Mouse (Mus musculus): ENCODE data around the gene Dnaaf5.
A peak's percentile ranks its signal among the peaks of the same experiment; 100 is the strongest.

The Dnaaf5 gene

DNA sequence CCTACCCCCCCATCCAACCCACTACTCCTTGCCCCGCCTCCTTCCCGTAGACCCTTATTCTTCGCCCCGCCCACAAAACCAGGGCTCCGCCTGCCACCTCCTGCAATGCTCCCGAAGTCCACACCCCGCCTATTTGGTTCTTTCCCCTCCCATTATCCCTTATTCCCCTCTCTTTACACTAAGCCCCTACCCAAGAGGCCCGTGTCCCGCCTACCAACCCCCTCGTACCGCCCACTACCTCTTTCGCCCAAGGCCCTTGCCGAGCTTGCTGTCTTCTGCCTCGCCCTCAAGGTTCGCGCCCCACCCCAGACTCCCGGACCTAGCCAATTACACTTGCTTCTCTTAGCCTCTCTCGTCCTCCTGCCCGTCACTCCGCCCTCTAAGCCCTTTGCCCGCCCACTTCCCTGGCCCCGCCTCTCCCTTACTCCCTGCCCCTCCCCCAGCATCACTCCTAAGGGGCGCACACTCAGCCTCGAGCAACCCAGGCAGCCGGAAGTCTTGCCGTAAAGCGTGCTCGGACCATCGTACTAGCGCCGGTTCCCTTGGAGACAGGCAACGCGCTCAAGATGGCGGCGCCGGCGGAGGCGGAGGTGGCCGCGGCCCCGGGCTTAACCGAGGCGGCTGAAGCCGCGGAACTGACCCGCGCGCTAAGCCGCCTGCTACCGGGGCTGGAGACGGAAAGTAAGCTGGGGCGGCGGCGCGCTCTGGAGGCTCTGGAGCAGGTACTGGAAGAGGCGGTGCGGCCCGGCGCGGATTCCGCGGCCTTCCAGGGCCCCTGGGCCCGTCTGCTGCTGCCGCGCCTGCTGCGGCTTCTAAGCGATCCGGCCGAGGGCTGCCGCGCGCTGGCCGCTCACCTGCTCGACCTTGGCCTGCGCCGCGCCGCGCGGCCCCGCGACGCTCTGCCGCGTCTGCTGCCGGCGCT is at the start of gene Dnaaf5, which contains the start of gene Prkar1b:
Gene Dnaaf5, plus strand, starts transcription at position 543 of the 922 bp plus-strand sequence.
Gene Prkar1b, minus strand, starts transcription at position 321 of the 922 bp plus-strand sequence.
- DNase-seq (ENCODE audit: low read depth, low spot score), result peak; percentile 100

GRCm38 (mm10) chr5:139101783-139102182 is 48.2 kb upstream of the Dnaaf5 start:
- DNase-seq (ENCODE audit: low read depth, low spot score), result no peak

- peak; percentile 75 for DNase-seq (ENCODE audit: low read depth, low spot score)
These were observed 42.2 kb upstream of the Dnaaf5 start for GRCm38 (mm10) chr5:139107815-139108214.

- no peak for DNase-seq (ENCODE audit: low read depth, low spot score)
These were observed 39.7 kb upstream of the Dnaaf5 start for GRCm38 (mm10) chr5:139110140-139110855.

DNA sequence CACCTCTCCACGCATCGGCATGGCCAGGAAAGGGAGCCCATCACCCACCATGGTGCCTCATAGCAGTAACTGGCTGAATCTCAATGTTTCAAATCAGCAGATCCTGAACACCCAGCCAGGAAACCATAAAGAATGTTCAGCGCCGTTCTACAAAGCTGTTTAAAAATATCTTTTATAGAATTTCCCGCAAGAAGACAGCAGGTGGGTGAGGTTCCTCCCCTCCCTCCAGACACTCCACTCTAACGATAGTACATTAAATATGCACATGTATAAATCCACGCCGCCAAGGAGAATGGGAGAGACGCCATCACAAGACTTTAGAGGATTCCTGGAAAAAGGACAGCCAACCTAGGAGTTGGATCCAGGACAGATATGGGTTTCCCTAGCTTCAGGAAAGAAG is 38.0 kb upstream of the Dnaaf5 start:
- DNase-seq (ENCODE audit: low read depth, low spot score), result peak; percentile 70

DNA sequence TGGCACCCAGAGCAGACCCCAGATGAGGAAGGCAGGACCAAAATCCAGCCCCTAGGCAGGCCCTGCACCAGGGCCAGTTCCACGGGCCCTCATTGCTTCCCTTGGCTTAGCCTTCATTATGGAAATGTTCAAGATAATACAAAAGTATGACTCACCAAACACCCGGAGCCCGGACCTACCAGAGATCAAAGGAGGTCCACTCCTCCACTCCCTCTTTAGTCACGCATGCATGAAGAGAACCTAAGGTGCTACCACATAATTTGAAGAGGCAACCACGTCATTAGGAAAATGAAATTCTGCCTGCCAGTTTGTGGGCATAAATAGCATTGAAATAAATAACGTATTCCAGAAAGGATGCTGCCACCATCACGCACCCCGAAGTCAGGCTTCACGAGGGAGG is 37.6 kb upstream of the Dnaaf5 start:
- DNase-seq (ENCODE audit: low read depth, low spot score), result peak; percentile 52

GRCm38 (mm10) chr5:139114876-139115275 is 35.1 kb upstream of the Dnaaf5 start:
- no peak for DNase-seq (ENCODE audit: low read depth, low spot score)

DNA sequence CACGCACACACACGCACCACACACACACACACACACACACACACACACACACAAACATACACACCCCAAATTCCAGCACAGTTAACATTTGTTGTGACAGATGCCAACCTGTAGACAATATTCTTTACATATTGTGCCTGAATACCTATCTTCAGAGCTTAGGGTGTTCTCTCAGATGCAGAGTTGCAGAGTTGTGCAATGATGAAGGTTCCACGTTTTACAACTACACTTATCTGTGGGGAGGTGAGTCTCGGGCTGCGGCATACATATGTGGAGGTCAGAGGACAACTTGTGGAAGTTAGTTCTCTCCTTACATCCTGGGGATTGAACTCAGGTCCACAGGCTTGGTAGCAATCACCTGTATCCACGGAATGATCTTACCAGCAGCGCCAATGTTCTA is 34.5 kb upstream of the Dnaaf5 start:
- no peak for DNase-seq (ENCODE audit: low read depth, low spot score)

GRCm38 (mm10) chr5:139118139-139118960 is 31.7 kb upstream of the Dnaaf5 start:
- no peak for DNase-seq (ENCODE audit: low read depth, low spot score)

GRCm38 (mm10) chr5:139118961-139119276 is 31.1 kb upstream of the Dnaaf5 start:
- DNase-seq (ENCODE audit: low read depth, low spot score), result no peak

DNA sequence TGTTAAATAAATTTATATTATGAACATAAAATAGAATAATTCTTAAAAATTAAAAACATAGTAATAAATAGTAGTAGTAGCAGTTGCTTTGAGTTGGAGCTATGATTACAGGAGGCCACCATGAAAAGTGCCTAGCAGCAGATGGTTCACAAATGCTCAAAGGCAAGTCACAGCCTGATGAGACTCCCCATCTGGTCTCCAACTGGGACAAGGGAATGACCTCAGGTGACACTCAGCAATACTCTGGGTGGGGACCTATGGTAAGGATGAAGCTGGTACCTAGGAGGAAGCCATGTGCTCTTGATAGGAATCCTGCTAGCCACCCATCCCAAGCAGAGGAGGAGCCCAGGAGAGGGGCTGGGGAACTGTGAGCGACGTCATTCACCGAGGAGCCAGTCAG is 24.3 kb upstream of the Dnaaf5 start:
- DNase-seq (ENCODE audit: low read depth, low spot score), result peak; percentile 84

- DNase-seq (ENCODE audit: low read depth, low spot score), result peak; percentile 68
These were observed 21.5 kb upstream of the Dnaaf5 start for GRCm38 (mm10) chr5:139128476-139129065.

GRCm38 (mm10) chr5:139129078-139129477 is 20.9 kb upstream of the Dnaaf5 start:
- peak; percentile 77 for DNase-seq (ENCODE audit: low read depth, low spot score)

DNA sequence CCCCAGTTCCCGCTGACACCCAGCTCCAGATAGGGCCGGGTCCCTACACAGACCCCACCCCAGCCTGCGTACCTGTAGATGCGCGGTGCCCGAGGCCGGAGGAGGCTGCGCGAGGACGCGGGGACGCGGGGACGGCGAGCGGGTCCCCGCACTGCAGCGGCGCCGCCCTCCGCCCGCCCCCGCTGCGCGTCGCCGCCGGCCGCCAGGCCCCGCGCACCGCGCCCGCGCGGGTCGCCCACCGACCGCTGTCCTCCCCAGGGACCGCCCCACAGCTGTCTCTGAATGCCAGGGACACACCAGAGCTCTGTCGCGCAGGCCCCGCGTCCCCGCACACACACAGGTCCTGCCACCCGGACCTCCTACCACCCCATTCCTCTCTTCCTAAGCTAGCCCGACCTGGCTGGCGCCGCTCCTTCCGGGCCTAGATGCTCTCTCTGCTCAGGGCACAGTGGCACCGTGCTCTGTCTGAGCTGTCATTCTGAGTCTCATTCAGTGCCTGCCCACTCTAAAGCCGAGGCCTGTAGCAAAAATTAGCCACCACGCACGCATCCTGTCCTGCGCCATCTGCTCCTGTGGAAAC is 20.4 kb upstream of the Dnaaf5 start:
- peak; percentile 93 for DNase-seq (ENCODE audit: low read depth, low spot score)

GRCm38 (mm10) chr5:139130351-139130750 is 19.7 kb upstream of the Dnaaf5 start:
- DNase-seq (ENCODE audit: low read depth, low spot score), result peak; percentile 49

- DNase-seq (ENCODE audit: low read depth, low spot score), result no peak
These were observed 15.5 kb upstream of the Dnaaf5 start for GRCm38 (mm10) chr5:139134501-139134900.

DNA sequence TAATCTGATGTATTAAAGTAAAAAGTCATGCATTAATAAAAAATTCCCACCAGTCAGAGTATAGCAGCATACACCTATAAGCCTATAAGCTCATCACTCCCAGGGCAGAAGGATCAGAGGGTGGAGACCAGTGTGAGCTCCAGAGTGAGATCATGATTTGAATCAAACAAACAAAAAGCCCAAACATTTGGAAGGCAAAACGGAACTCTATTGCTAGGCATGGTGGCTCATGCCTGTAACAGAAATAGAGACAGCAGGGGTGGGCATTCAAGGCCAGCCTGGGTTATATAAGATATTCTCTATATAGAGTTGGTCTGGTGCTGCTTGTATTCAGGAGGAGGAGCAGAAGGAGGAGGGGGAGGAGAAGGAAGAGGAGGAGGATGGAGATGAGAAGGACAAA is 13.7 kb upstream of the Dnaaf5 start:
- DNase-seq (ENCODE audit: low read depth, low spot score), result peak; percentile 75

DNA sequence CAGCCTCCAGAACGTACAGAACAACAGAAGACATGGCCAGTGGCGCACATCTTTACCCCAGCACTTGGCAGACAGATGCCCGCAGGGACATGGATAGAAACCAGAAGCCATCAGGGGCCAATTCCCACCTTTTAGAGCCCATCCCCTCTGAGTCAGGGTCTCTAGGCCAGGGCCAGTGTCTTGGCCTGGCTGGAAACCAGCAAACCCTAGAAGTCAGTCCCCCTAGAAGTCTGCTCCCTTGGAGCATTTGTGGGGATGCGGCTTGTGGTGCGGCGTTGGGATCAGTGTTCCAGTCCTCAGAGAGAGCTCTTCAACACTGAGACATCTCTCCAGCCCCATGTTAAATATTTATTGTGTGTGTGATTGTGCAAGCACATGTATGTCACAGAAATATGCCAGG is 12.8 kb upstream of the Dnaaf5 start:
- no peak for DNase-seq (ENCODE audit: low read depth, low spot score)

DNA sequence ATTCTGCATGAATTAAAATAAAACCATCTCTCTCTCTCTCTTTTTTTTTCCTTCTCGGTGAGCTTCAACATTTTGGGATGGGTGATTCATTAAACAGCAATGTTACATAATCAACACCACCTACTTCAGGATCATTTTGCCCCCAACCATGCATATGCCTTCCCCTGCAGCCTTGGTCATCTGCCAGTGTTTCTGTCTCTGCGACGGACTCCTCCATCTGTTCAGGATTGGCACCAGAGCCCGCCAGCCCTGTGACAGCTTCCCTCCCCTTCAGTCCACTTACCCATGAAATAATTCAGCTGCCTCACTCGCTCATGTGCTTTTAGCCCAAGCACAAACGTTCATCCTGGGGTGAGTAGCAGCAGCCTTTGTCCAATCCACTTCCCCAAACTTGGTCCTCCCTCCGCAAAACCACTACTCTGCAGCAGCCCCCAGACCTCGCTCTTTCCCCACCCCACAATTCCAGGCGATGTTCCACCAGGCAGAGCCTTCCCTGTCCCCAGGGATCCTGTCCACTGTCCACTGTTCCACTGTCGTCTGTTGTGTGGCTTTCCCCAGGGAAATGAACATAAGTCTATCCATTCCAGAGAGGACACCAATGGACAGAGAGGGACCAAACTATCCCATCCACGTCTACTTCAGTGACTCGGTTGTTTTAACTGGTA is 11.6 kb upstream of the Dnaaf5 start:
- peak; percentile 99 for DNase-seq (ENCODE audit: low read depth, low spot score)

DNA sequence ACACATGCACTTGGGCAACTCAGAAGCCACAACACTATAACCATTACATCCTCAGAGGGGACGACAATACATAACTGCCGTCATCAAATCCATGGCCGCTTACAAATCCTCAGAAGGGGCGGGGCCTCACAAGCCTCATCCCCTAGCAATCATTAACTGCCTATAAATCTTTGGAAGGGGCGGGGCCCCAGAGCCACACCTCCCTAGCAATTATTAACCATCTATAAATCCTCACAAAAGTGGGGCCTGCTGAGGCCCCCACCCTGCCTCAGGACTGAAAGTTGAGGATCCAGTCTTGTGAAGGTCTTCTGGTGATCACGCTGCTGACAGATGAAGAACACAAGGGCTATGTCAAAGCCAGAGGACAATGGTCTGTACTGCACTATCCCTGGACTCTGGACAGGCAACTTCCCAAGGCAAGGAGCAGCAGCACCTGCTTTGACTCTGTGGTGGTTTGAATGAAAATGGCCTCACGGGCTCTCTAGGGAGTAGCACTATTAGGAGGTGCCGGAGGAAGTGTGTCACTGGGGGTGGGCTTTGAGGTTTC is 11.0 kb upstream of the Dnaaf5 start:
- no peak for DNase-seq (ENCODE audit: low read depth, low spot score)
